ENCODE assay signal across 8 mouse cellular contexts in genomic region chr2:119034656-119035396, GRCm38 (mm10). TPM values are rescaled to one million over a fixed set of nuclear protein-coding genes. Genes with fewer than 3 reads are reported as not detected.
DNase-seq lines count a peak whose midpoint lies in the region; ATAC-seq and TF ChIP-seq lines count a peak whose summit lies in the region.

TSS of gene Rpusd2 (plus strand) at chr2:119034790.

- TF ChIP-seq EP300 in lung, postnatal 0 days (IDR thresholded peaks at IDR 0.05) = no peak

- H3K9me3 ChIP-seq in hindbrain, embryonic 10.5 days = no peaks in the 10 kb centered on the region
- H3K9me3 ChIP-seq in lung, postnatal 0 days (ENCODE audit: low read length) = no peaks in the 10 kb centered on the region

- peaks cover 33% of the 10 kb centered on the region for H3K36me3 ChIP-seq in hindbrain, embryonic 10.5 days
- peaks cover 16% of the 10 kb centered on the region; the same call in 1 of the 2 replicates for H3K36me3 ChIP-seq in lung, postnatal 0 days (ENCODE audit: insufficient read depth, low read length)

- peak within 1 kb of the TSS; percentile 84 for H3K4me2 ChIP-seq in lung, postnatal 0 days (replicated peaks; ENCODE audit: low read depth, low read length)

- H3K9ac ChIP-seq in lung, postnatal 0 days (replicated peaks; ENCODE audit: low read depth) = peak within 1 kb of the TSS; percentile 41

- WGBS in hindbrain, embryonic 10.5 days = under 1% methylated on average over 49 of the region's 49 CpGs
- WGBS in lung, postnatal 0 days = under 1% methylated on average over 45 of the region's 49 CpGs

- peak within 1 kb of the TSS; percentile 94 for H3K27ac ChIP-seq in hindbrain, embryonic 10.5 days
- peak within 1 kb of the TSS; percentile 57 for H3K27ac ChIP-seq in lung, postnatal 0 days (ENCODE audit: low read length)

- peak; percentile 92 for DNase-seq in MN1 (ENCODE audit: low spot score)
- DNase-seq in cerebellum, adult 9-10 months = peak; percentile 92
- peak; percentile 96 for DNase-seq in hindbrain, embryonic 10.5 days (ENCODE audit: low spot score)
- peak; percentile 93 for DNase-seq in layer of hippocampus, adult 9-11 months
- peak; percentile 97 for DNase-seq in lung, postnatal 0 days (ENCODE audit: low spot score)
- DNase-seq in ovary, postnatal 14 days (ENCODE audit: low spot score) = peak; percentile 91
- peak; percentile 93 for DNase-seq in thymus, postnatal 14 days

- peaks cover 13% of the 10 kb centered on the region for H3K4me1 ChIP-seq in hindbrain, embryonic 10.5 days (replicated peaks)
- H3K4me1 ChIP-seq in lung, postnatal 0 days (ENCODE audit: insufficient read depth, low read depth, low read length) = no peaks in the 10 kb centered on the region; the same call in 1 of the 2 replicates

- H3K4me3 ChIP-seq in hindbrain, embryonic 10.5 days = peak within 1 kb of the TSS; percentile 86
- peak within 1 kb of the TSS; percentile 58 for H3K4me3 ChIP-seq in lung, postnatal 0 days (ENCODE audit: low read depth, low read length)

- TF ChIP-seq CTCF in lung, postnatal 0 days (IDR thresholded peaks at IDR 0.05) = peak; percentile 65

- no peaks in the 10 kb centered on the region; the same call in 1 of the 2 replicates for H3K27me3 ChIP-seq in hindbrain, embryonic 10.5 days (ENCODE audit: insufficient read depth, poor library complexity, severe bottlenecking)
- no peaks in the 10 kb centered on the region for H3K27me3 ChIP-seq in lung, postnatal 0 days (replicated peaks; ENCODE audit: insufficient read depth, low read length)

- peak; percentile 97 for ATAC-seq in frontal cortex, adult (ENCODE audit: low TSS enrichment)
- ATAC-seq in lung, postnatal 0 days = peak; percentile 99

RNA-seq across cellular contexts. Expression of gene Rpusd2, which starts in this region (rescaled TPM):
- polyA plus RNA-seq in hindbrain, embryonic 10.5 days (2016; fragmentation: Nextera tagmentation; extraction: Ambion mirVana) = 8.0 and 8.3 TPM in 2 replicates
- polyA plus RNA-seq in lung, postnatal 0 days (2015; fragmentation: Nextera tagmentation; extraction: Ambion mirVana) = 1.1 and 1.3 TPM in 2 replicates

Comparison
In these comparisons a context has a peak if more than half of its experiments do, and no peak if none do; other contexts are left out.
1. Peak in every context shown above with its lines: DNase-seq, ATAC-seq, H3K4me3 ChIP-seq and H3K27ac ChIP-seq.